Mouse (Mus musculus) adrenal gland, postnatal 36 days (tissue): ENCODE results near the gene Ahnak2. TPM values are rescaled to one million over a fixed set of nuclear protein-coding genes. Genes with fewer than 3 reads are reported as not detected.
"Not testable (repeated sequence)": the region's sequence is repeated elsewhere in the genome, so short reads cannot be mapped to it uniquely, and the experiment has no call there.

Source experiments
- DNase-seq, 2 experiments: peaks; one replicate each; pipeline ENCODE4 v3.0.0; 2021; ENCODE audit warnings: mixed read lengths in 1 of 2
- total RNA-seq, 2 experiments: library from RNA; stranded (reverse); gene quantifications; 2 replicates each; pipeline ENCODE4 v1.2.3; 2021

Gene Ahnak2
- total RNA-seq, 2 experiments from 2014 or later: 7.5 to 7.7 TPM

DNA sequence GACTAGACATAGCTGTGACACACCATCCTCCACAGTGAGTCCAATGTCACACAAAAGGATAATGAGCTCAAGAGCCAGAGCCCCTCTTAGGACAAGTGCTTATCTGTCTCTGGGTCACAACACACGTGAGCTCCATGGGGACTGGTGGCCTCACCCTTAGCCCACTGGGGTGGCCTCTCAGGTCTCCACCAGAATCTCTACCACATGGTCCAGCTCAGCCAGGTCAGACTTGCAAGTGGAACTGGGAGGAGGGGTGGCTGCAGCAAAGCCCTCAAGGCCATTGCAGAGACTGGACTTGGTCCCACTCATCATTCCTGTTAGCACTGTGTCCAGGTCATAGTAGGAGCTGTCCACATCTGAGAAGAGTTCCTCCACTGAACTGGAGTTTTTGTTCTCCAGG, 18.8 kb upstream of the Ahnak2 start:
- DNase-seq: peak; percentile 48 to 65

DNA sequence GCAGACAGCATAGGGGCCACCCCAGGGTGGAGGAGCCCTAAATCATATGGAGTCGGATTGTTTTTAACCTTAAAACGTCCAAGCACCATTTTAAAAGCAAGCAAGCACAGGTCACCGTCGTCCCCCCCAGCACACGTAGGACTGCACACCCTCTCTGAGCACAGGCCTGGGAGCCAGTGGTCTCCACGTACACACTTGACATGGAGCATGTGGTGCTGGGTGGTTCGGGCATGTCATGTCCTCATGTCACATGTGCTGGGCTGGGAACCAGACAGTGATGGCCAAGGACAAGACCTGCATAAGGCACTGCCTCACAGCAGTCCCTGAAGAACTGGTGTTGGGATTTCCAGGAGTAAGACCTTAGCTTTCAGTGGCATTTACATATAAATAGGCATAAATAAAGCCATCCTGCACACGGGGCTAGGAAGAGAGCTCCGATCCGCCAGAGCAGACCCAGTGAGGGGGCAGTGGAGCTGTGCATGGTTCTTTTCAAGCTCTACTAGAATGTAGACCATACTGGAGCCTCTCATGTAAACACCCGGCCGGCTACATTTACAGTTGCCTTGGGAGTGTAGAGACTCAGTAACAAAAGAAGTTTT, 18.0 kb upstream of the Ahnak2 start:
- DNase-seq: no peak

DNA sequence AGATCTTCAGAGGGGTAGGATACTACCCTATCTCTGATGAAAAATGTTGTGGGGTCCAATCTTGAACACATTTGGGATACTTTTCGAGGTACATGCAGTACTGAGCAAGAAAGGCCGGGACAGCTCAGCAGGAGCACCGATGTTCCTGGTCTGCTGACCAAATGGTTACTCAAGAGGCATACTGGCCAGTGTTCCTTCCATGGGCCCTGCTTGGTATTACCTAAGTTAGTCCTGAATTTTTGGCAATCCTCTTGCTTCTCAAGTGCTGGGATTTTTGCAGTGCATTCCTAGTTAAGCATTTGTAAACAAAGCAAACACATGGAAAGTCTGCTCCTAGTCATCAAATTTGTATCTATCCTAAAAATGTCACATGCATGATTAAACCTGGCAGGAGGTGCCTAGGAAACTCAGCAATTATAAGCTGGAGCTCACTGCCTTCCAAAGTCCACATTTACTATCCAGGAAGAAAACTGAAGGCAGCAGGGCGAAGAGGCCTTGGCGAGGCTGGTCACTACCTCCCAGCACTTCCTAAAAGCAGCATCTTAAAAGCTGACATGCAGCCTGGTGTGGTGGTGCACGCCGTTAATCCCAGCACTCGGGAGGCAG, 16.7 kb upstream of the Ahnak2 start:
- DNase-seq: no peak

DNA sequence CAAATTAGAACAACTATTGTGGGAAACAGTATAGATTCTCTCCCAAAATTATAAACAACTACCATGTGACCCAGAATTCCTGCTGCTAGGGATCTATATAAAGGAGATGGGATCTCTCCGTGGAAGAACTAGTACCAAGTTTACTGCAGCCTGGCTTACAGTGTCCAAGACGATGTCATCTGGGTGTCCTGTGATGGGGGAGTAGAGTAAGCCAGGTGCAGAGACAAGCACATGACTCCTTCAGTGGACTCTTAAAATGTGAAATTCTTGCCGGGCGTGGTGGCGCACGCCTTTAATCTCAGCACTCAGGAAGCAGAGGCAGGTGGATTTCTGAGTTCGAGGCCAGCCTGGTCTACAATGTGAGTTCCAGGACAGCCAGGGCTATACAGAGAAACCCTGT, 14.4 kb upstream of the Ahnak2 start:
- DNase-seq: not testable (repeated sequence)

DNA sequence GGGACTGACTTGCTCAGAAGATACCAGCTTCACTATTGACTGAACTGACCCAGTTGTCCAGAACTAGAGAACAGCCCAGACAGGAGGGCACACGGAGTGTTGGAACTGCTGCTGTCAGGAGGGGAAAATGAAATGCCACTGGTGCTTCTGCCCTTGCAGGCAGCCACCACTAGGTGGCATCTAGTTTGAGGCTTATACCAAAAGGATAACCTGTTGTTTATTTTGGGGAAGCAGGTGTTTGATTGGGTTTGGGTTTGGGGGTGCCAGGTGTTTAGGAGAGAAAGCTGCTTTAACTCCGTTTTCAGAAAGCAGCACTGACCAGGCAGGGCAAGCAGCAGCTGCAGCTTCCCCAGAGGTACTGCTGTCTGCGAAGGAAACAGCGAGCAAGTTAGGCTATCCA, 13.8 kb upstream of the Ahnak2 start:
- peak; percentile 53 to 67 for DNase-seq

DNA sequence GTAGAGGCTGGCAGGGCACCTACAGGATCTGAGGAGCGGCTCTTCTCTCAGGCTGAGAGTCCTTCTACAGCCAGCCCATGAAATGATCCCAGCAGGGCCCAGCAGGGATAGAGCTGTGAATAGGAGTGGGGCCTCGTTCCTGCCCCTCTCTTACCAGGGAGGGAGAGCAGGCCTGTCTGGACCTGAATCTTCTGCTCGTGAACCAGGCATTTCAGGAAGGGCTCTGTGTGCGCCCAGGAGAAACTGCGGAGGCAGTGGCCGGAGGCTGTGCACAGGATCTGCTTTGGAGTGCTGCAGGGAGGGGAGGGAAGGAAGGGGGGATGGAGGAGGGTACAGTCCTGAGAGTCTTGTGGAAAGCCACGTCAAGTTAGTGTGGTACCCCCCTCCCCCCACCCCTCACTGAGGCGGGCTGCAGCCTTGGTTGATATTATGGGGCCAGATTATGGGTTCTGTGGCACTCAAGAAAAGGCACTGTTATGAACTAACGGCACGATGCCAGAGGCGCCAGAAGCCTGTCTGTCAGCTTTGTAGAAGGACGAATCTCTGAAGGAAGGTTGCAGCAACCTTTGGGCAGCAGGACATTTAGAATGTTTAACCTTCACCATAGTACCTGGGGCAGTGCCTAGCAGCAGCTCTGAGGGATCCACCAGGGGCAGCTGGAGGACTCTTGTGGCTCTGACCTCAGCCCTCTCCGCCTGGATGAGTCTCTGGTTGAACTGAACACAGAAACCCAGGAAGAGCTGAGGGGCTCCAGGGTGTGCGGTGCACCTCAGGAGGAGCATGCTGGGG, 12.4 kb upstream of the Ahnak2 start:
- no peak for DNase-seq

DNA sequence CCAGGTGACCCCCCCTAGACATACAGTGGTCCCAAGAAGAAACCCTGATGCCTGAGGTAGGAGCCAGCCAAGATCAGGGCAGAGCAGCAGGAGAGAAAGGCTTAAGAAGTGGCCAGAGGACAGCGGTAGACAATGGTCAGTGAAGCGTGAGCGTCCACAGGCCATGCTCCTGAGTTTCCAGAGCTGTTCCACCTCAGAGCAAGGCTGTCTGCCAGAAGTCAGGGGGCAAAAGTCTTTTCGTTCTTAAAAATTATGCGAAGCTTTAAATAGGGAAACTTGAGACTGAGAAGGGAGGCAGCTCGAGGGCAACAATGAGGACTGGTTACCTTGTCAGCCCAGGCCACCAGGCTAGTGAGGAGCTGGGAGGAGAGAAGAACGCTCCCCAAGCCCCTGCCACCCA, 10.9 kb upstream of the Ahnak2 start:
- DNase-seq: no peak

DNA sequence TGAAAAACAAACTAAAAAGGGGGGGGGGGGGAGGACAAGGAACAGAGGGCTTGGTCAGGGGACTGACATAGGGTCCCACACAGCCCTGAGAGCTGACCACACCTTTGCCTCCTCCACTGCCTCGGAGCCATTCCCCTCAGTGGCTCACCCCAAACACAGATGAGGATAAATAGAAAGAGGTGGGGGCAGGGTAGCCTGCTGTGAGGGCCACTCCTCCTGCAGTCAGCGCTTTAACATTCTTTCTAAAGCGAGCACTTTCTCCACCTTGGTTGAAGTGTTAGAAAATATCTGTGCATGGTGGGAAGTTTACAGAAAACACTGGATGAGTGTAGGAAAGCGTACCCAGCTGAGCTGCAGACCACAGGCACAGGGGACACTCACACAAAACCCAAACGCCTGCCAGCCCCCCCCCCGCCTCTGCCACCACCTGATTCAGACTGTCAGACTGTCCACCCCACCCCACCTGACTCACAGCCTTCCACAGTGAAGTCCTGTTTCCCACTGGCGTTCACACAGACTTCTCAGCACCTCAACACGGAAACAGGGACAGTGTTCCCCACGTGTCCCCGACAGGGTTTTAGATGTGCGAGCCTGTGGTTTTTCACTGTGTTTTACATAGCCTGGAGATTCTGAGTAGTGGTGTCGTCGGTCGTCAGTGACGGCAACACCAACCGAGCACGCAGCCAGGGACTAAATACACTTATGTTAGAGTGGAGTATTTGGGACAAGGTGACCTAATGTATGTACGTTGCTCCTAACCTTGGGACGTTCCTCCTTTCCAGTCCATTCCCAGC, 7.8 kb upstream of the Ahnak2 start:
- DNase-seq: no peak

DNA sequence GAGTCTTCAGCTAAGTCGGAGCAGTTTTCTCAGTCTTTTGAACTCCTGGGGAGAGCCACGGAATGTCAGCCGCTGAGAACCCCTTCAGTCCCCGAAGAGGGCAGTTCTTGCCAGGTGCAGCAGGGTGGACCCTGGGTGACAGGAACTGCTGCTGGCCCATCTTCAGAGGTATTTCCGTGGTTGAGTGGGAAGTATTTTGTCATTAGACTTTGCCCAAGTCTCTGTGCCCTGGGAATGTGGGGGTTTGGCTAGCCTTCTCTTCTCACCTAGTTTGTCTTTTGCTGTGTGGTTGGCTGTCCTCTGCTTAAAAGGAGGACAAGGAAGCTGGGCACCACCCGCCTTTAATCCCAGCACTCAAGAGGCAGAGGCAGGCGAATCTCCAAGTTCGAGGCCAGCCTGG, 7.2 kb upstream of the Ahnak2 start:
- no peak for DNase-seq

DNA sequence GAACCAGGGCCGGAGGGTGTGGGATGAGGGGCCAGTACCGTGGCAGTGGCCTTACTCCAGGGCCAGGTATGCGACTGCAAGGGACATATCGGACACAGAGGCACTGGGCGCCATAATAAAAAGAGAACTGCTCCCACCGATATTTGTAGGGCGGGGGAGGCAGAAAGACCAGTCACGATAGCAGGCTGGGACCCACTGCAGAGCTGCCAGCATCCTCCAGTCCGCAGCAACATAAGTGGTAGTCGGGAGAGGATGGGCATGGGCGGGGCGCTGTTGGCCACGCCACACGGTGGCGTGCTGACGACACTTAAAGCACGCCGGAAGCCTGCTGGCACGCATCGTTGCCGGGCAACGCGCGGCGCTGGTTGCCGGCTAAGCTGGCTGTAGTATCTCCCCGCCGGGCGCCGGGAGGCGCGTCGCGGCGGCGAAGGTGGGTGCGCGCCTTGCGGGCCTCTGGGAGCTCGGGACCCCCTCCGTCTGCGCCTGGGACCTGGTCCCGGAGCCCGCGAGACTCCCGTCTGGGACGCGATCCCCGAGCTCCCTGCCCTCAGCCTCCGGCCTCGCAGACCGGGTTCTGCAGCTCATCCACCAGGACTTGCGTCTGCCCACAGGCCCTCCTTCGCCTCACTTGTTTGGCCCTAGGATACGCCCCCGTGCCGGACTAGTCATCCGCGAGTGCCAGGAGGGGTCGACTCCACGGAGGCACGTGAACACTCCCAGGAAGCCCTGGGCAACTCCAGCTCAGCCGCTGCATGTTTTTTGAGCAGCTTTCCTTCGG, 6.3 kb upstream of the Ahnak2 start, which contains the start of gene Clba1:
Clba1 (plus strand) TSS at position 351 of the 778 bp plus-strand sequence.
- peak; percentile 94 to 96 for DNase-seq

DNA sequence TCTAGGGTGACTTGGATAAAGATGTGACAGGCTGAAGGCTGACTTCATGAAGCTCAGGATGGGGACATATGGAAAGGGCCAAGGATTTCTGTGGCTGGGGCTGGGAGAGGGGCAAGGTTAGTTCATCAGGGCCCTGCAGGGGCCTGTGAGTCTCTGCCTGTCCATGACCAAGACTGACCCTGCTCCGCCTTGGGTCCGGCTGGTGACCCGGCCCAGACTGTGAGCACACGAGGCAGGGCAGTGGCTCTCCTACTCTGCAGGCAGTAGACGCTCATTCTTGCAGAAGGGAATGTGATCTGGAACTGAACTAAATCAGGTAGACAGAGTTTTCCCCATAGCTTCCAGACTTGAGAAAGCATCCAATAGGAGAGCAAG, 5.7 kb upstream of the Ahnak2 start:
- DNase-seq: no peak

DNA sequence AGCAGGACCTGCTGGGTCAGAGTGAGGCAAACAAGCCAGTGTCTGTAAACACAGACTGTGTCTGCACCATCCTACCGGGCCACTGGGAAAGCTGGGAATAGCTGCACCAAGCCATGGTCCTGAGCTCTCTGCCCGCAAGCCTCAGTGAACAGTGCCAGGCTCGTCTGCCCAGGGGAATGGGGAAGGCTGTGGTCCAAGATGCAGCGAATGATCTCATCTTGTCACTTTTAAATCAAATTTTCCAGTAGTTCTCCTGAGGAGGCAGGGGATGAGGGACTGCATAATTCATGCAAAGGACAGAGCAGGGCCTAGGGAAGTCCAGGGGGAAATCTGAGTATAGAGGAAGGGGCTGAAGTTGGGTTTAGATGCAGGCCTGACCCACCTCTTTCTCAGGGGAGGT, 5.3 kb upstream of the Ahnak2 start:
- no peak for DNase-seq

DNA sequence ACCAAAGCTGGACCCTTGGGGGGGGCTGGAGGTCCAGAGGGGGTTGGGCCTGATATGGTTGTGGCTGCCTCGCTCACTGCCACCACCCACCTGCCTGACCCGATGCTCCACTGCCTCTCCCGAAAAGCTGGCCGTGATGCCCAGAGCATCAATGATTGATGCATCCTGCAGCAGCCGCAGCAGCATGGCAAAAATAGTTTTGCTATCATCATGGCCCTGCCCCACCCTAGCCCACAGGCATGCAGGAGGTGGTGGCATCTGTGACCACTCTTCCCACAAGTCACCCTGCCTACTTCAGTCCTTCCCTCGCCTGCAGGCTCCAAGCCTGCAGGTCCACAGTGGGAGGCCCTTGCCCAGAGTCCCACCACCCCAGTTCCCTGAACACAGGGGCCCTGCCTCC, 3.6 kb upstream of the Ahnak2 start:
- DNase-seq: no peak

DNA sequence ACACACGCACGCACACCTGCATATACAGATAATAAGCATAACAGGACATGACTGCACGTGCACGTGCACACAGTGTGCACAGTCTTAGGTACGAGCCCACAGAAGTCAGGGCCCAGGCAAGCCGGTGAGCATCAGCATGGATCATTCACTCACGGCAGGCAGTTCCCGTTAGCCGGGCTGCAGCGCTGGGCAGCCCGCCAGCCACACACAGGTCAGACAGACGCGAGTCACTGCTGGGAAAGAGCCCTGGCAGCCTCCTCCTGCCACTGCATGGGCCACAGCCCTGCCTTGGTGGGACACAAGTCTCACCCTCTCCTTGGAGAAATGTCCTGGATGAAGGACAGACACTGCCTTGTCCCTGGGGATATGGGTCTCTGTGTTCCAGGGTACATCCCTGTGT, 1.6 kb upstream of the Ahnak2 start:
- DNase-seq: peak; percentile 59 to 73

DNA sequence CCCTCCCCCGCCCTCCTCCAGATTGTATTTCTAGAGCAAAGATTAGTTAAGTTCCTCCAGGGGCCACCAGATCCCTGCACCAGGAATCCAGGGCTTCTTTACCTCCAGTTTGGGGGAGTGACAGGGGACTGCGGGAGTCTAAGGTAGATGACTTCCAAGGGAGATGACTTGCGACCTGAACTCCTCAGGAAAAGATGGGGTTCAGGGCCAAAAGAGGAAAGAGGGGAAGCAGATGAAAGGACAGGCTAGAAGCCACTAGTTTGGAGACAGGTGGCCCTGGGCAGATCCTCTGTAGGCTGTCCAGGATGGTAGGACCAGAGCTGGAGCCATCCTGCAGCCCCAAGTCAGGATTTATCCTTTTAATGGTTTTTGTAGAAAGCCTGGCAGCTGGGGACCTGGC, 460 bp upstream of the Ahnak2 start:
- no peak for DNase-seq

DNA sequence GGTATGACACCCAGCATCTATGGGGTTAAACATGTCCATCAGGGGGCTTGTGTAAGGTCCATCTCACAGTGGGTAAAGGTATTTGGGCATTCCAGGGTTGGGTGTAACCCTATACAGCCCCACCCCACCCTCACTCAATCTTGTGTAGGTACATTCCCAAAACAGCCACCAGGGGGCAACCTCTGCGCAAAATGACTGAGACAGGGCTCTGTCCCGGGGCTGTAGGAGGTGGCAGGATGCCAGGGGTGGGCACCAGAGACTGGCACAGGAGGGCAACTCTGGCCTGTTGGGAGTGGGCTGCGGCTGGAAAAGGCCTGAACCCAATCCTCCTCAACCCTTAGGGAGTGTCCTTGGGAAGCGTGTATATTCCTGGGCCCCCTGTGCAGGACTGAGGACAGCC, 2.0 kb downstream of the Ahnak2 start:
- DNase-seq: peak; percentile 62 to 78

DNA sequence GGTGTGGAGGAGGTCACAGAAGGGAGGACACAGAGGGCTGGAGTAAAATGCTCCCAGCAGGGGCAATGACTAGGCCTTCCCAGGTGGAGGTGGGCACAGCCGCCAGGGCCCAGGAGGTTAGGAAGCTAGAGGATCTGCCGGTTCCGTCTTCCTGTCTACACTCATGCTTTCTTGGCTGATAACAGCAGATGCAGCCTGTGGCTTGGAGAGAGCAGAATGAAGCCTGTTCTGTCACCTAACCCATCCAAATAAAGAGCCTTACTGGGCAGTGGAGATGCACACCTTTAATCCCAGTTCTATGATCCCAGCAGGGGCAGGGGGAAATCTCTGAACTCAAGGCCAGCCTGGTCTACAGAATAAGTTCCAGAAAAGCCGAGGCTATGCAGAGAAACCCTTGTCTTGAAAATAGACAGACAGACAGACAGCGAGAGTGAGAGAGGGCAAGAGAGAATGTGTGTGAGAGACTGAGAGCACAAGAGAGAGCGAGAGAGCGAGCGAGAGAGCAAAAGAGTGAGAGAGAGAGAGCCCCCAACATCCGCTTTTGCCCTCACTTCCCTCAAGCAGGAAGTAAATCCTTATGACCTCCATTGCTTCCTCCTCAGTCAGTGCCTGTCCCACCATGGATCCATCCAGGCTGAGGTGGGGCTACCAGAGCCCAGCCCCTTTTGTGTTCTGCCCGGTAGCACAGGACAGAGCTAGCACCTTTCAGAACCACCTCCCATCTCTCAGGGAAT, 3.1 kb downstream of the Ahnak2 start:
- DNase-seq: no peak

DNA sequence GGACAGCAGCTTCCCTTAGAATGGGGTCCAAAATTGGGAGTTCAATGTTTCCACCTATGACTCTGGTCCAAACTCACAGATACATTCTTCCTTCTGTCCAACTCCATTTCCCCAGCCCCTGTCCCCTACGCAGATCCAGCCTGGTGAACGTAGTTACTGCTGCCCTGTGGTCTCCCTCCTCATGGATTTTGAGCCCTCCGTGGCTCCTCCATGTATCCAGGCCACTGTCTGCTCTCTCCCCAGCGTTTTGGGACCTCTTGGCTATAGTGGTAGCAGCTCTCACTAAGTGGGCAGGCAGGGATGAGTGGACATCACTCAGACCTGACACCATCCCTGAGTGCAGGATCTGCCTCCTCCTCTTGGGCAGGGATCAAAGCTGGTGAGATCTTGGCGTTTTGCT, 3.7 kb downstream of the Ahnak2 start:
- no peak for DNase-seq

DNA sequence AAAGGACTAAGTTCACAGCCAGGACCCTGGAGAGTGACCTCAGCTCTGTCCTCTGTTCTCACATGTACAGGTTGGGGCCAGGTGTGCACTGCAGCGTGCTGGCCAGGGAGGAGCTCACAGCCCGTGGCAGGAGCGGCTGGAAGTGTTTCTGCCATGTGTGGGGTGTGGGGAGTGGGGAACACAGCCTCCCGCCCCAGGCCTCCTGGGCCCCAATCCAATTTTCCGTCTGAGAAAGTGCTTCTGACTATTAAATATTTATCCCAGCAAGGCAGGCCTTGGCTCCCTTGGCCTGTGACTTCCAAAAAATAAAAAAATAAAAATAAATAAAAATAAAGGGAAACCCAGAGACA, 4.2 kb downstream of the Ahnak2 start:
- DNase-seq: no peak

DNA sequence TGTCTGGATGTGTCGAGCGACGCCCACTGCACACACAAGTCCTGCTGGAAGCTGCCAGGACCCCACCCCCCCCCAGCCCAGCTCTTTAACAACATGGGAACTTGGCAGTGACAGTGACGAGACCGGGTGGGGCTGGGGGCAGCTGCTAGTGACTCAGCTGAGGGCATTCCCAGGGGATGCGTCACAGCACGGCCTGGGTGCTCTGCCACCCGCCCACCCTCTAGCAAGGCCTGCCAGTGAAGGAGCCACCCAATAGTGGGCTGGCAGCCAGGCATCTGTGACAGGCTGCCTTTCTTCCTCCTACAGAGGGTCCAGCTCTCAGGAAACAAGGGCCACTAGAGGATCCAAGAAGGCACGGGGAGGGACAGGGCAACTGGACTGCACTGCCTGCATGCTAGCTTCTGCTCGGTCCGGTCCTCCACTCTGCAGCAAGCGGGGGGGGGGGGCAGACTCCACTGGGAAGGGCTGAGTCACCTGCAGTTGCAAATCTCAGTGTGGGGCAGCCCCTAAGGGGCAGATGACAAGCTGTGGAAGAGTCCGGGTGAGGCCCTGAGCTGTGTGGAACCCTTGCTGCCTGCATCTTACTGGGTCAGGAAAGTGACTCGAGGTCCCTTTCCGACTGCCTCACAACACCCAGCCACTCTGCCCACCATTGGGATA, 4.7 kb downstream of the Ahnak2 start:
- peak; percentile 80 to 89 for DNase-seq
